Mouse (Mus musculus) brain, adult 2 months (tissue): ENCODE results near the gene Uba1y.
"Not testable (repeated sequence)": the region's sequence is repeated elsewhere in the genome, so short reads cannot be mapped to it uniquely, and the experiment has no call there.

Experiments
- DNase-seq: peaks from one replicate; pipeline ENCODE4 v3.0.0; 2011; ENCODE audit warnings: low read depth, low spot score

The Uba1y gene

DNA sequence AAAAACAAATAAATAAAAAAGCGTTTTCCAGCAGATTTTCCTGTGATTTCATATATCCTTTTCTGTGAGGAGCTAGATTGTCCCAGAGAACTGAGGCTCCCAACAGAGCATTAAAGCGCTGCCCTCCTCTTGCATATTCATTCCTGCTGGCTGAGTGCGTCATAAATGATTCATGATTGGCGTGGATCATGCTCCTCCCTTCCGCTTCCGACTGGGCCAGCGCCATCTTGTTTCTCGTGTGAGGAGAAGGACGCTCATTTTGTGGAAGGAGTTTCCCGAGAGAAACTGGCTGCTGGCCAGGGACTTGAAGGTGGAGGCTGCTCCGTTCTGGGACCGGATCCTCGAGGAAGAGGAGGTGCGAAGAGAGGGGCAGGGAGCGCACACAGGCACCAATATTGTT is at the start of gene Uba1y:
Gene Uba1y (plus strand): TSS at position 254 of the 400 bp plus-strand sequence.
- no peak for DNase-seq

GRCm38 (mm10) chrY:797309-797708 is 21.1 kb upstream of the Uba1y start, which contains the start of gene Zfy1:
Gene Zfy1, minus strand, starts transcription at chrY:797409.
- DNase-seq, result not testable (repeated sequence)

- DNase-seq, result peak; percentile 44
Observed at GRCm38 (mm10) chrY:808991-809661, 9.3 kb upstream of the Uba1y start.

DNA sequence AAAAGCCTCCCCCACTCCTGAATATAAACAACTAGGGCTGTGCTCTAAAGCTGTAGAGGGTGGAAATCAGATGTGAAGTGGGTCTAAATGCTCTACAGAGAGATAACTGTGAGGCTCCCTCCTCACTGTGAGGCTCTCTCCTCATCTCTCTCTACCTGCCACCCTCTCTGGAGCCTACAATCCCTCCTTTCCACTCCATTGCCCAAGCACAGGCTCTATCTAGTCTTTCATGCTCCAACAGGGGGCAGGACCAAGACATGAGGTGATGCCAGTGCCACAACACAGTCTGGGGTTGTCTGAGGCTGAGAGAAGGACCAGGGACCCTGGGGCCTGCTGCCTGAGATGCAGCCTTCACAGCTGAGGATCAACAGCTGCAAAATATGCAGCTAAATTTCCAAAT is 54.0 kb downstream of the Uba1y start:
- peak; percentile 0 for DNase-seq

GRCm38 (mm10) chrY:872855-873549 is 54.6 kb downstream of the Uba1y start:
- peak; percentile 69 for DNase-seq
